Mouse (Mus musculus): Measurements from ENCODE around the gene Pisd. TPM values are rescaled to one million over a fixed set of nuclear protein-coding genes. Genes with fewer than 3 reads are reported as not detected.

Gene Pisd
- polyA plus RNA-seq, 1 experiment from 2014 or later = 63.1 TPM

GRCm38 (mm10) chr5:32722263-32722662 lies 63.2 kb downstream of the Pisd start:
- no peak overlapping the region for H3K4me2 ChIP-seq (ENCODE audit: low read depth, low read length, severe bottlenecking)
- DNase-seq (ENCODE audit: low spot score) (peak; percentile 38), ATAC-seq (replicated peaks; ENCODE audit: low FRiP score) (no peak)
- H3K9ac ChIP-seq (ENCODE audit: low read length) = no peak overlapping the region
- no peak overlapping the region for H3K4me3 ChIP-seq (ENCODE audit: low read depth, low read length)
- no peaks in the 10 kb centered on the region for H3K4me1 ChIP-seq (replicated peaks; ENCODE audit: control insufficient read depth, insufficient read depth, low read length)
- H3K36me3 ChIP-seq (ENCODE audit: control insufficient read depth, insufficient read depth, low read length) = no peaks in the 10 kb centered on the region
- WGBS = 77% methylated on average over 7 of the region's 7 CpGs
- no peaks in the 10 kb centered on the region for H3K27me3 ChIP-seq (ENCODE audit: control insufficient read depth, insufficient read depth, low read length)
- H3K9me3 ChIP-seq (ENCODE audit: control insufficient read depth, low read length) = no peaks in the 10 kb centered on the region
- H3K27ac ChIP-seq (ENCODE audit: low read depth, low read length) = no peak overlapping the region

- Histone ChIP-seq H3K36me3 (ENCODE audit: control insufficient read depth, insufficient read depth, low read length) (no peaks in the 10 kb centered on the region), H3K4me2 (ENCODE audit: low read depth, low read length, severe bottlenecking) (no peak overlapping the region), H3K27me3 (ENCODE audit: control insufficient read depth, insufficient read depth, low read length) (no peaks in the 10 kb centered on the region), H3K9me3 (ENCODE audit: control insufficient read depth, low read length) (no peaks in the 10 kb centered on the region), H3K4me3 (ENCODE audit: low read depth, low read length) (no peak overlapping the region), H3K9ac (ENCODE audit: low read length) (no peak overlapping the region), H3K4me1 (replicated peaks; ENCODE audit: control insufficient read depth, insufficient read depth, low read length) (no peaks in the 10 kb centered on the region), H3K27ac (ENCODE audit: low read depth, low read length) (no peak overlapping the region)
- ATAC-seq (replicated peaks; ENCODE audit: low FRiP score) (no peak), DNase-seq (ENCODE audit: low spot score) (no peak)
- WGBS = 82% methylated on average over 3 of the region's 3 CpGs
These were observed 64.1 kb downstream of the Pisd start for GRCm38 (mm10) chr5:32721316-32721715.

GRCm38 (mm10) chr5:32720416-32720815 lies 65.0 kb downstream of the Pisd start:
- H3K36me3 ChIP-seq (ENCODE audit: control insufficient read depth, insufficient read depth, low read length) = no peaks in the 10 kb centered on the region
- no peaks in the 10 kb centered on the region for H3K27me3 ChIP-seq (ENCODE audit: control insufficient read depth, insufficient read depth, low read length)
- H3K4me3 ChIP-seq (ENCODE audit: low read depth, low read length) = no peak overlapping the region
- 85% methylated on average over 9 of the region's 9 CpGs for WGBS
- no peak for DNase-seq (ENCODE audit: low spot score)
- no peak for ATAC-seq (replicated peaks; ENCODE audit: low FRiP score)
- H3K27ac ChIP-seq (ENCODE audit: low read depth, low read length) = no peak overlapping the region
- no peaks in the 10 kb centered on the region for H3K9me3 ChIP-seq (ENCODE audit: control insufficient read depth, low read length)
- H3K4me2 ChIP-seq (ENCODE audit: low read depth, low read length, severe bottlenecking) = no peak overlapping the region
- no peaks in the 10 kb centered on the region for H3K4me1 ChIP-seq (replicated peaks; ENCODE audit: control insufficient read depth, insufficient read depth, low read length)
- no peak overlapping the region for H3K9ac ChIP-seq (ENCODE audit: low read length)

GRCm38 (mm10) chr5:32718916-32719315 lies 66.5 kb downstream of the Pisd start:
- H3K9me3 ChIP-seq (ENCODE audit: control insufficient read depth, low read length) = no peaks in the 10 kb centered on the region
- no peak overlapping the region for H3K4me2 ChIP-seq (ENCODE audit: low read depth, low read length, severe bottlenecking)
- no peaks in the 10 kb centered on the region for H3K27me3 ChIP-seq (ENCODE audit: control insufficient read depth, insufficient read depth, low read length)
- H3K9ac ChIP-seq (ENCODE audit: low read length) = no peak overlapping the region
- ATAC-seq (replicated peaks; ENCODE audit: low FRiP score) (no peak), DNase-seq (ENCODE audit: low spot score) (no peak)
- H3K36me3 ChIP-seq (ENCODE audit: control insufficient read depth, insufficient read depth, low read length) = no peaks in the 10 kb centered on the region
- no peak overlapping the region for H3K27ac ChIP-seq (ENCODE audit: low read depth, low read length)
- H3K4me3 ChIP-seq (ENCODE audit: low read depth, low read length) = no peak overlapping the region
- WGBS = 69% methylated on average over 6 of the region's 6 CpGs
- H3K4me1 ChIP-seq (replicated peaks; ENCODE audit: control insufficient read depth, insufficient read depth, low read length) = no peaks in the 10 kb centered on the region

GRCm38 (mm10) chr5:32717726-32718125 lies 67.7 kb downstream of the Pisd start:
- no peak for DNase-seq (ENCODE audit: low spot score)
- 42% methylated on average over 1 of the region's 1 CpGs for WGBS
- no peak overlapping the region for H3K4me2 ChIP-seq (ENCODE audit: low read depth, low read length, severe bottlenecking)

GRCm38 (mm10) chr5:32713703-32714467 lies 71.6 kb downstream of the Pisd start:
- ATAC-seq (replicated peaks; ENCODE audit: low FRiP score) = peak; percentile 98
- WGBS = under 1% methylated on average over 55 of the region's 55 CpGs
- no peaks in the 10 kb centered on the region for H3K9me3 ChIP-seq (ENCODE audit: control insufficient read depth, low read length)
- peak overlapping the region; percentile 66 for H3K9ac ChIP-seq (ENCODE audit: low read length)
- no peaks in the 10 kb centered on the region for H3K4me1 ChIP-seq (replicated peaks; ENCODE audit: control insufficient read depth, insufficient read depth, low read length)
- H3K27me3 ChIP-seq (ENCODE audit: control insufficient read depth, insufficient read depth, low read length) = no peaks in the 10 kb centered on the region
- H3K27ac ChIP-seq (ENCODE audit: low read depth, low read length) = peak overlapping the region; percentile 82
- H3K4me3 ChIP-seq (ENCODE audit: low read depth, low read length) = peak overlapping the region; percentile 51
- H3K36me3 ChIP-seq (ENCODE audit: control insufficient read depth, insufficient read depth, low read length) = no peaks in the 10 kb centered on the region
- H3K4me2 ChIP-seq (ENCODE audit: low read depth, low read length, severe bottlenecking) = peak overlapping the region; percentile 62
- peak; percentile 93 for DNase-seq (ENCODE audit: low spot score)

More at GRCm38 (mm10) chr5:32717726-32718125, 67.7 kb downstream of the Pisd start:
- Histone ChIP-seq H3K4me1 (replicated peaks; ENCODE audit: control insufficient read depth, insufficient read depth, low read length) (no peaks in the 10 kb centered on the region), H3K27ac (ENCODE audit: low read depth, low read length) (no peak overlapping the region), H3K9me3 (ENCODE audit: control insufficient read depth, low read length) (no peaks in the 10 kb centered on the region), H3K27me3 (ENCODE audit: control insufficient read depth, insufficient read depth, low read length) (no peaks in the 10 kb centered on the region), H3K36me3 (ENCODE audit: control insufficient read depth, insufficient read depth, low read length) (no peaks in the 10 kb centered on the region), H3K9ac (ENCODE audit: low read length) (no peak overlapping the region), H3K4me3 (ENCODE audit: low read depth, low read length) (no peak overlapping the region)
- ATAC-seq (replicated peaks; ENCODE audit: low FRiP score) = no peak

- no peak; the same call in none of the 2 replicates for ATAC-seq (replicated peaks; ENCODE audit: low FRiP score)
- H3K27ac ChIP-seq (ENCODE audit: low read depth, low read length) = peak overlapping the region; percentile 82
- no peak for DNase-seq (ENCODE audit: low spot score)
These were observed 72.3 kb downstream of the Pisd start for GRCm38 (mm10) chr5:32713042-32713702.

GRCm38 (mm10) chr5:32712221-32713041 lies 73.0 kb downstream of the Pisd start:
- WGBS = 71% methylated on average over 4 of the region's 4 CpGs
- no peak overlapping the region for H3K4me3 ChIP-seq (ENCODE audit: low read depth, low read length)
- H3K27me3 ChIP-seq (ENCODE audit: control insufficient read depth, insufficient read depth, low read length) = no peaks in the 10 kb centered on the region
- H3K27ac ChIP-seq (ENCODE audit: low read depth, low read length) = no peak overlapping the region
- H3K36me3 ChIP-seq (ENCODE audit: control insufficient read depth, insufficient read depth, low read length) = no peaks in the 10 kb centered on the region
- H3K9me3 ChIP-seq (ENCODE audit: control insufficient read depth, low read length) = no peaks in the 10 kb centered on the region
- ATAC-seq (replicated peaks; ENCODE audit: low FRiP score) (no peak), DNase-seq (ENCODE audit: low spot score) (no peak)
- H3K4me2 ChIP-seq (ENCODE audit: low read depth, low read length, severe bottlenecking) = no peak overlapping the region
- no peak overlapping the region for H3K9ac ChIP-seq (ENCODE audit: low read length)
- no peaks in the 10 kb centered on the region for H3K4me1 ChIP-seq (replicated peaks; ENCODE audit: control insufficient read depth, insufficient read depth, low read length)

More at GRCm38 (mm10) chr5:32713042-32713702, 72.3 kb downstream of the Pisd start:
- H3K9me3 ChIP-seq (ENCODE audit: control insufficient read depth, low read length) = no peaks in the 10 kb centered on the region
- peak overlapping the region; percentile 66 for H3K9ac ChIP-seq (ENCODE audit: low read length)
- peak overlapping the region; percentile 62 for H3K4me2 ChIP-seq (ENCODE audit: low read depth, low read length, severe bottlenecking)
- H3K4me3 ChIP-seq (ENCODE audit: low read depth, low read length) = peak overlapping the region; percentile 51
- WGBS = 25% methylated on average over 2 of the region's 2 CpGs
- no peaks in the 10 kb centered on the region for H3K36me3 ChIP-seq (ENCODE audit: control insufficient read depth, insufficient read depth, low read length)
- no peaks in the 10 kb centered on the region for H3K27me3 ChIP-seq (ENCODE audit: control insufficient read depth, insufficient read depth, low read length)
- H3K4me1 ChIP-seq (replicated peaks; ENCODE audit: control insufficient read depth, insufficient read depth, low read length) = no peaks in the 10 kb centered on the region
